Mouse (Mus musculus) ES-Bruce4 (cell line): ENCODE measurements around the gene Ang5.

Experiments used
- EP300 ChIP-seq: IDR thresholded peaks from 2 replicates; pipeline ENCODE4 v1.6.1; 2011; ENCODE audit warnings: low read depth, low read length; ENCODE audit not compliant: insufficient read depth
- POLR2A ChIP-seq: IDR thresholded peaks from one replicate; pipeline ENCODE4 v1.8.1; 2011; ENCODE audit warnings: low read length; ENCODE audit not compliant: insufficient read depth

GRCm38 (mm10) chr14:43986147-43986546, 29.3 kb downstream of the Ang5 start:
- TF ChIP-seq POLR2A: no peak
- TF ChIP-seq EP300: no peak
